Mouse (Mus musculus) kidney, adult 2 months (tissue): ENCODE data around the gene Prg3. TPM values are rescaled to one million over a fixed set of nuclear protein-coding genes. Genes with fewer than 3 reads are reported as not detected.

Source experiments
- DNase-seq: peaks from one replicate; pipeline ENCODE4 v3.0.0; 2021
- H3K27ac ChIP-seq: fragments of 200-500 bp; 2 replicates; pipeline ENCODE4 v1.5.1; 2012; ENCODE audit warnings: low read depth, low read length, control low read depth, inconsistent platforms; ENCODE audit not compliant: insufficient read depth
- H3K27me3 ChIP-seq: fragments of 200-500 bp; replicated peaks from 2 replicates; pipeline ENCODE4 v1.6.1; 2012; ENCODE audit warnings: mild to moderate bottlenecking, moderate library complexity, low read length, inconsistent platforms; ENCODE audit not compliant: control insufficient read depth, insufficient read depth
- H3K36me3 ChIP-seq: fragments of 200-500 bp; 2 replicates; pipeline ENCODE4 v1.6.1; 2012; ENCODE audit warnings: mild to moderate bottlenecking, moderate library complexity, low read length, inconsistent platforms; ENCODE audit not compliant: control insufficient read depth, insufficient read depth
- H3K4me1 ChIP-seq: fragments of 200-500 bp; 2 replicates; pipeline ENCODE4 v1.6.1; 2011; ENCODE audit warnings: low read length; ENCODE audit not compliant: control insufficient read depth, insufficient read depth
- H3K4me3 ChIP-seq: fragments of 200-500 bp; 2 replicates; pipeline ENCODE4 v1.5.1; 2011; ENCODE audit warnings: mild to moderate bottlenecking, low read depth, low read length, control low read depth; ENCODE audit not compliant: insufficient read depth
- CTCF ChIP-seq: fragments of 200-500 bp; conservative IDR thresholded peaks from 2 replicates; pipeline ENCODE4 v1.5.1; 2011; ENCODE audit warnings: low read depth, mild to moderate bottlenecking, control low read depth, low read length, moderate library complexity, mixed read lengths; ENCODE audit not compliant: insufficient read depth, insufficient read length
- POLR2A ChIP-seq: fragments of 200-500 bp; IDR thresholded peaks from one replicate; pipeline ENCODE4 v1.6.1; 2011; ENCODE audit warnings: low read depth, low read length, control low read depth
- WGBS: fragments of 180-500 bp; shearing (Covaris S2); methylation state at CpG from one replicate; pipeline ENCODE4 v1.1.7; 2018; 5-methylcytosine and 5-hydroxymethylcytosine counted together
- polyA plus RNA-seq: library from polyadenylated mRNA; depleted of rRNA; stranded (reverse); fragments of >200 nt; gene quantifications from 2 replicates; pipeline ENCODE4 v1.2.3, GENCODE M21; 2012

Prg3 gene
- polyA plus RNA-seq, 1 experiment, result 0.28 TPM

DNA sequence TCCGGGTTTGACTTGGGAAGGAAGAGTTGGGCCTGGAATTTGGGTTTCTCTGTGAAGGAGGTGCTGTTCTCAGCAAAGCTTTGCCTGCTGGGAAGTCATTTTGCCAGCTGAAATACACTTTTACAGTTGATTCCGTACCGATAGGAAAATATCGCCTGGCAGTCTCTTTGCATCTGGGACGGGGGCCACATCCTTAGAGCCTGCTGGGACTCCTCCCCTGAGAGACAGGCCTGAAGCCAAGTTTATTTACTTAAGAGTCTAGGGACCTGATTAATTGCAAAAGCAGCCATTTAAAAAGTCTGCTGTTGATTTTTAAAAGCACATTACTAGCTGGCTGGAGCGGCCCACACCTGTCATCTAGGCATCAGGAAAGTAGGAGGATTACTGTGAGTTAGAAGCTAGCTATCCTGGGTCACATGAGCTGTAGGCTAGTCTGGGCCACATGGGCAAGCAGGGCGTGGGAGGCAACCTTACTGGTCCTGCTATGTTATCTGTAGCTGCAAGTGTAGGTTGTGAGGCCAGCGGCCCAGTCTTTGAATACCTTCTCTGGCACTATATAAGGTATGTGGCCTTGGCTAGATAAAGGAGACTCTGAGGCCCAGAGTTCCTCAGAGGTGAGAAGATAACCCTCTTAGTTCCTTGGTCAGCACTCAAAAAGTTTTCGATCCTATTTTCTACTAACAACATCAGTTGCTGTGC is 24.0 kb downstream of the Prg3 start:
- 55% methylated on average over 9 of the region's 9 CpGs for WGBS
- no peaks in the 10 kb centered on the region for H3K36me3 ChIP-seq
- no peaks in the 10 kb centered on the region for H3K27me3 ChIP-seq
- H3K27ac ChIP-seq, result no peak overlapping the region
- no peak for TF ChIP-seq POLR2A
- TF ChIP-seq CTCF, result no peak
- H3K4me1 ChIP-seq, result no peaks in the 10 kb centered on the region
- H3K4me3 ChIP-seq, result no peak overlapping the region
- DNase-seq, result peak; percentile 20

GRCm38 (mm10) chr2:85012679-85013078 is 24.7 kb downstream of the Prg3 start:
- DNase-seq, result no peak
- Histone ChIP-seq H3K27ac (no peak overlapping the region), H3K27me3 (no peaks in the 10 kb centered on the region), H3K4me1 (no peaks in the 10 kb centered on the region), H3K36me3 (no peaks in the 10 kb centered on the region), H3K4me3 (no peak overlapping the region)
- TF ChIP-seq CTCF (no peak), POLR2A (no peak)
- WGBS, result 90% methylated on average over 14 of the region's 14 CpGs

- WGBS, result 73% methylated on average over 5 of the region's 5 CpGs
- TF ChIP-seq CTCF, result no peak
- no peak for TF ChIP-seq POLR2A
- H3K4me3 ChIP-seq, result no peak overlapping the region
These were observed 26.0 kb downstream of the Prg3 start for GRCm38 (mm10) chr2:85013826-85014587.

DNA sequence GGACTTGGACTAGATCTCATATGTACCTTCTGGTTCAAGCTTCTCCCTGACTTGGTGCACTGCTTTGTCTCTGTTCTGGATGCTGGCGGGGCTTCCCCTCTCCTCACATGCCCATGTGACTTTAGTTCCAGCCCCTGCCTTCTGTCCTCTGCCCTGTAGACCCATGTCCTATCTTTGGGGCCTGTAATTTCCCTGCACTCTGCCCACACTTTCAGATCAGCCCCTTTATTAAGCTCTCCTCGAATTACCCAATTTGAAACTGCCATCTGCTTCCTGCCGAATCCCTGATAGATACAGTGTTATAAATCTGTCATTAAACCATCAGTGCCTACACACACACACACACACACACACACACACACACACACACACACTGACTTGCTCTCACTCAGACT is 26.6 kb downstream of the Prg3 start:
- WGBS, result 41% methylated on average over 3 of the region's 3 CpGs
- Histone ChIP-seq H3K27ac (no peak overlapping the region), H3K36me3 (no peaks in the 10 kb centered on the region), H3K4me1 (no peaks in the 10 kb centered on the region), H3K27me3 (no peaks in the 10 kb centered on the region), H3K4me3 (no peak overlapping the region)
- TF ChIP-seq POLR2A (no peak), CTCF (no peak)
- no peak for DNase-seq

More at GRCm38 (mm10) chr2:85013826-85014587, 26.0 kb downstream of the Prg3 start:
- no peaks in the 10 kb centered on the region for H3K27me3 ChIP-seq
- DNase-seq, result no peak
- no peaks in the 10 kb centered on the region for H3K36me3 ChIP-seq
- no peaks in the 10 kb centered on the region for H3K4me1 ChIP-seq
- H3K27ac ChIP-seq, result no peak overlapping the region

DNA sequence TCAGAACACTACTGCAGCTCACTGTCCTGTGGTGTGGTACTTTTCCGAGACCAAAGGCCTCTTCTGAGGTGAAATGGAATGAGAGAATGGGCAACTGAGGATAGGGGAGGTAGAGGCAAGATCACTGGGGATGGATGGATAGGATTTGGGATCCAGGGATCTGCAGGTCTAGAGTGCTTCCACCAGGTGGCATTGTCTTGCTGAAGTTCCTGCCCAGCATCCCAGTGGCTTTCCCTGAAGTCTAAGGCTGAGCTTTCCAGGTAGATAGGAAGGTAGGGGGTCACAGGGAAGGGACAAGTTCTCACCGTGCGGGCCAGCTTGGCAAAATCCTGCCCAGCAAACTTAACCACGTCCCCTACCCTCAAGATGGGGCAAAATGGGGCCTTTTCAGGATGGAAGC is 34.0 kb downstream of the Prg3 start:
- no peaks in the 10 kb centered on the region for H3K27me3 ChIP-seq
- H3K36me3 ChIP-seq, result no peaks in the 10 kb centered on the region
- DNase-seq, result peak; percentile 48
- no peak overlapping the region for H3K4me3 ChIP-seq
- 23% methylated on average over 4 of the region's 4 CpGs for WGBS
- no peak overlapping the region for H3K27ac ChIP-seq
- TF ChIP-seq POLR2A (no peak), CTCF (peak; percentile 88)
- H3K4me1 ChIP-seq, result no peaks in the 10 kb centered on the region

DNA sequence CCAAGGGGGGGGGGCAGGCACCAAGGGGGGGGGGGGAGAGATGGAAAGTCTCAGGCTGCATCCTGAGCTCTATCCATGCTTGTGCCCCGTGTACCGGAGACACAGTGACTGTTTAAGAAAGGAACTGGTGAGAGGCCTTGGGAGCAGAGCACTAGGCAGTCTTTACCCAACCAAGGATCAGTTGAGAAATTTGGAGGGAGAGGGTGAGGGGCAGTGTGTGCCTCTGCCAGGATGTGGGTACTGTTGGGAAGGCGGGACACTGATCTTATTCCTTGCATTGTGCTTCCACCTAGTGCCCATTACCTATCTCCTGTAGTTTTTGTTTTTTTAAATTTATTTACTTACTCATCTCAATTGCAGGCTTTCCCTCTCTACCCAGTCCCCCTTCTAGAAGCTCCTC is 38.2 kb downstream of the Prg3 start:
- no peak for DNase-seq
- Histone ChIP-seq H3K27me3 (no peaks in the 10 kb centered on the region), H3K36me3 (no peaks in the 10 kb centered on the region), H3K4me1 (no peaks in the 10 kb centered on the region), H3K27ac (no peak overlapping the region), H3K4me3 (no peak overlapping the region)
- WGBS, result 75% methylated on average over 3 of the region's 3 CpGs
- TF ChIP-seq POLR2A, result no peak
- no peak for TF ChIP-seq CTCF

GRCm38 (mm10) chr2:85027281-85027680 is 39.3 kb downstream of the Prg3 start:
- Histone ChIP-seq H3K27ac (no peak overlapping the region), H3K27me3 (no peaks in the 10 kb centered on the region), H3K4me1 (no peaks in the 10 kb centered on the region), H3K4me3 (no peak overlapping the region), H3K36me3 (no peaks in the 10 kb centered on the region)
- DNase-seq, result no peak
- 68% methylated on average over 5 of the region's 5 CpGs for WGBS
- no peak for TF ChIP-seq CTCF
- no peak for TF ChIP-seq POLR2A
